Mouse (Mus musculus) stomach, postnatal 0 days (tissue): ENCODE results near the gene Nufip1.
A peak's percentile ranks its signal among the peaks of the same experiment; 100 is the strongest.

Source experiments
- CTCF ChIP-seq: IDR thresholded peaks from 2 replicates; pipeline ENCODE4 v1.5.1; 2016; ENCODE audit warnings: antibody characterized with exemption, low read depth, mild to moderate bottlenecking, moderate library complexity
- EP300 ChIP-seq: optimal IDR thresholded peaks from 2 replicates; pipeline ENCODE3; 2016; ENCODE audit warnings: antibody characterized with exemption

DNA sequence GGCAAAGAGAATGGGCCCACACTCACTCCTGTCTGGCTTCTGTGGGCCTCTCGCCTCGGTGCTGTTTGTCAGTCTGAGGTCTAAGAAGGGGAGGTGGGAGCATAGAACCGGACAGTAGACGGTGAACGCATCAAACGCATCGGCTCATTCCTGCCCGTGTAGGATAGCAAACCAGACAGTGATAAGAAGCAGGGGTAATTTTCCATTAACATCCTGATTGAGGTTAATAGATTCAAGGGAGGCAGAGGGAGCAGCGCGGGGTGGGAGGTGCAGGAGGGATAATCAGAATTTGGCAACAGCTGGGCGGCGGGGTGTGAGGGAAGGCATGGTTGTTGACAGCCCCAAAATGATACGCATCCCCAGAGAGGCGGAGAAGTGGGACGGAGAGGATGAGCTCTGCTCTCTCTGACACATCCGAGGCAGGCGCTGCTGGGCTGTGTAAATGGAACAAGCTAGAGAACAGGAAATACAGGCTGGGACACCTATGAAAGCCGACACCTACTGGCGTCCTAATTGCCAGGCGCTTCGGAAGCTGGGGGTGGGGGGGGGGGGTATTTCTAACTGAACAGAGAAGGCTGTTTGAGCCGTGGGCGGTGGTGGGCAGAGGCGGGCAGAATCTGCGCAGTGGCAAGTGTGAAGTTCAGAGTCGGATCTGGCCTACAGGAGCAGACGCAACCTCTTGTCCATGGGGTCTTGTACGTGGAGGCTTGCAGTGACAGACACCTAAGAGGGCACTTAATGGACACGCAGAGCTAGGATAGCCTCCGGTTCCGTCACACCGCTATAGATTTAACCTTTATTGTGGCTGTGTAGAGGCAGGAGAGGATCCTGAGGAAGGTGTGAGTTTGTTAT lies 54.4 kb downstream of the Nufip1 start:
- TF ChIP-seq CTCF (peak; percentile 8; the same call in 1 of the 2 replicates), EP300 (no peak)
